Mouse (Mus musculus) kidney, adult 2 months (tissue): ENCODE measurements around the gene Atp1a2. TPM values are rescaled to one million over a fixed set of nuclear protein-coding genes. Genes with fewer than 3 reads are reported as not detected.

Experiments
- DNase-seq: peaks from one replicate; pipeline ENCODE4 v3.0.0; 2021
- H3K27ac ChIP-seq: fragments of 200-500 bp; 2 replicates; pipeline ENCODE4 v1.5.1; 2012; ENCODE audit warnings: low read depth, low read length, control low read depth, inconsistent platforms; ENCODE audit not compliant: insufficient read depth
- H3K27me3 ChIP-seq: fragments of 200-500 bp; replicated peaks from 2 replicates; pipeline ENCODE4 v1.6.1; 2012; ENCODE audit warnings: mild to moderate bottlenecking, moderate library complexity, low read length, inconsistent platforms; ENCODE audit not compliant: control insufficient read depth, insufficient read depth
- H3K36me3 ChIP-seq: fragments of 200-500 bp; 2 replicates; pipeline ENCODE4 v1.6.1; 2012; ENCODE audit warnings: mild to moderate bottlenecking, moderate library complexity, low read length, inconsistent platforms; ENCODE audit not compliant: control insufficient read depth, insufficient read depth
- H3K4me1 ChIP-seq: fragments of 200-500 bp; 2 replicates; pipeline ENCODE4 v1.6.1; 2011; ENCODE audit warnings: low read length; ENCODE audit not compliant: control insufficient read depth, insufficient read depth
- H3K4me3 ChIP-seq: fragments of 200-500 bp; 2 replicates; pipeline ENCODE4 v1.5.1; 2011; ENCODE audit warnings: mild to moderate bottlenecking, low read depth, low read length, control low read depth; ENCODE audit not compliant: insufficient read depth
- CTCF ChIP-seq: fragments of 200-500 bp; conservative IDR thresholded peaks from 2 replicates; pipeline ENCODE4 v1.5.1; 2011; ENCODE audit warnings: low read depth, mild to moderate bottlenecking, control low read depth, low read length, moderate library complexity, mixed read lengths; ENCODE audit not compliant: insufficient read depth, insufficient read length
- POLR2A ChIP-seq: fragments of 200-500 bp; IDR thresholded peaks from one replicate; pipeline ENCODE4 v1.6.1; 2011; ENCODE audit warnings: low read depth, low read length, control low read depth
- WGBS: fragments of 180-500 bp; shearing (Covaris S2); methylation state at CpG from one replicate; pipeline ENCODE4 v1.1.7; 2018; 5-methylcytosine and 5-hydroxymethylcytosine counted together
- polyA plus RNA-seq: library from polyadenylated mRNA; depleted of rRNA; stranded (reverse); fragments of >200 nt; gene quantifications from 2 replicates; pipeline ENCODE4 v1.2.3, GENCODE M21; 2012; rRNA removed

The Atp1a2 gene
- polyA plus RNA-seq: 21.5 and 36.4 TPM in 2 replicates

- Histone ChIP-seq H3K36me3 (no peaks in the 10 kb centered on the region), H3K27me3 (no peaks in the 10 kb centered on the region), H3K4me3 (peak within 1 kb of the TSS; percentile 30), H3K27ac (no peak within 1 kb of the TSS), H3K4me1 (no peaks in the 10 kb centered on the region; the same call in 1 of the 2 replicates)
- 29% methylated on average over 16 of the region's 16 CpGs for WGBS
- no peak for DNase-seq
- no peak for TF ChIP-seq POLR2A
- TF ChIP-seq CTCF: no peak
Observed at GRCm38 (mm10) chr1:172297611-172298537, at the start of gene Atp1a2. Gene Atp1a2 (minus strand): TSS chr1:172298064.

- no peaks in the 10 kb centered on the region for H3K27me3 ChIP-seq
- H3K27ac ChIP-seq: no peak overlapping the region
- 83% methylated on average over 12 of the region's 12 CpGs for WGBS
- TF ChIP-seq CTCF: no peak
- no peak for TF ChIP-seq POLR2A
- no peaks in the 10 kb centered on the region for H3K36me3 ChIP-seq
- DNase-seq: no peak
- H3K4me3 ChIP-seq: no peak overlapping the region
- peaks cover 3% of the 10 kb centered on the region; the same call in 1 of the 2 replicates for H3K4me1 ChIP-seq
Observed at GRCm38 (mm10) chr1:172347382-172347781, 49.5 kb upstream of the Atp1a2 start.

GRCm38 (mm10) chr1:172346707-172347106 is 48.8 kb upstream of the Atp1a2 start:
- H3K27ac ChIP-seq: peak overlapping the region; percentile 66
- WGBS: 55% methylated on average over 10 of the region's 10 CpGs
- TF ChIP-seq POLR2A: no peak
- TF ChIP-seq CTCF: no peak; the same call in 1 of the 2 replicates
- no peaks in the 10 kb centered on the region for H3K36me3 ChIP-seq
- no peaks in the 10 kb centered on the region for H3K27me3 ChIP-seq
- H3K4me1 ChIP-seq: peaks cover 3% of the 10 kb centered on the region; the same call in 1 of the 2 replicates
- DNase-seq: peak; percentile 68
- no peak overlapping the region for H3K4me3 ChIP-seq

GRCm38 (mm10) chr1:172344820-172345219 is 47.0 kb upstream of the Atp1a2 start:
- TF ChIP-seq CTCF (no peak), POLR2A (no peak)
- no peaks in the 10 kb centered on the region for H3K27me3 ChIP-seq
- H3K27ac ChIP-seq: peak overlapping the region; percentile 63; the same call in 1 of the 2 replicates
- 70% methylated on average over 7 of the region's 7 CpGs for WGBS
- DNase-seq: no peak
- H3K4me3 ChIP-seq: no peak overlapping the region
- no peaks in the 10 kb centered on the region for H3K36me3 ChIP-seq
- no peaks in the 10 kb centered on the region; the same call in 1 of the 2 replicates for H3K4me1 ChIP-seq

- H3K36me3 ChIP-seq: no peaks in the 10 kb centered on the region
- no peaks in the 10 kb centered on the region for H3K27me3 ChIP-seq
- no peak for TF ChIP-seq CTCF
- TF ChIP-seq POLR2A: no peak
- 48% methylated on average over 3 of the region's 3 CpGs for WGBS
- peak overlapping the region; percentile 81 for H3K27ac ChIP-seq
- peak; percentile 41 for DNase-seq
- H3K4me1 ChIP-seq: no peaks in the 10 kb centered on the region; the same call in 1 of the 2 replicates
- H3K4me3 ChIP-seq: no peak overlapping the region
Observed at GRCm38 (mm10) chr1:172343914-172344313, 46.0 kb upstream of the Atp1a2 start.

- 74% methylated on average over 3 of the region's 3 CpGs for WGBS
- peak overlapping the region; percentile 50 for H3K4me3 ChIP-seq
- peak overlapping the region; percentile 81 for H3K27ac ChIP-seq
- TF ChIP-seq CTCF (no peak), POLR2A (no peak)
- DNase-seq: no peak
- H3K27me3 ChIP-seq: no peaks in the 10 kb centered on the region
- no peaks in the 10 kb centered on the region; the same call in 1 of the 2 replicates for H3K4me1 ChIP-seq
- no peaks in the 10 kb centered on the region for H3K36me3 ChIP-seq
Observed at GRCm38 (mm10) chr1:172342729-172343128, 44.9 kb upstream of the Atp1a2 start.

GRCm38 (mm10) chr1:172341386-172341785 is 43.5 kb upstream of the Atp1a2 start:
- H3K4me1 ChIP-seq: no peaks in the 10 kb centered on the region
- DNase-seq: no peak
- H3K36me3 ChIP-seq: no peaks in the 10 kb centered on the region
- WGBS: 15% methylated on average over 10 of the region's 10 CpGs
- no peak for TF ChIP-seq POLR2A
- no peak for TF ChIP-seq CTCF
- H3K27ac ChIP-seq: peak overlapping the region; percentile 81
- H3K4me3 ChIP-seq: peak overlapping the region; percentile 50
- no peaks in the 10 kb centered on the region for H3K27me3 ChIP-seq
